Mouse (Mus musculus): ENCODE measurements around the gene Cox7a2l.

GRCm38 (mm10) chr17:83513655-83514212, 3.4 kb downstream of the Cox7a2l start:
- TF ChIP-seq CTCF (IDR thresholded peaks at IDR 0.05; ENCODE audit: extremely low read depth, insufficient read length, insufficient replicate concordance, low read depth, low read length) (no peak), POLR2A (IDR thresholded peaks at IDR 0.05; ENCODE audit: low read depth, low read length) (no peak)
